Mouse (Mus musculus) ovary, adult 18-20 months (tissue): Measurements from ENCODE around the gene a.

Experiments used
- DNase-seq: peaks from one replicate; pipeline ENCODE4 v3.0.0; 2022; ENCODE audit warnings: low spot score, mixed read lengths

Gene a

DNA sequence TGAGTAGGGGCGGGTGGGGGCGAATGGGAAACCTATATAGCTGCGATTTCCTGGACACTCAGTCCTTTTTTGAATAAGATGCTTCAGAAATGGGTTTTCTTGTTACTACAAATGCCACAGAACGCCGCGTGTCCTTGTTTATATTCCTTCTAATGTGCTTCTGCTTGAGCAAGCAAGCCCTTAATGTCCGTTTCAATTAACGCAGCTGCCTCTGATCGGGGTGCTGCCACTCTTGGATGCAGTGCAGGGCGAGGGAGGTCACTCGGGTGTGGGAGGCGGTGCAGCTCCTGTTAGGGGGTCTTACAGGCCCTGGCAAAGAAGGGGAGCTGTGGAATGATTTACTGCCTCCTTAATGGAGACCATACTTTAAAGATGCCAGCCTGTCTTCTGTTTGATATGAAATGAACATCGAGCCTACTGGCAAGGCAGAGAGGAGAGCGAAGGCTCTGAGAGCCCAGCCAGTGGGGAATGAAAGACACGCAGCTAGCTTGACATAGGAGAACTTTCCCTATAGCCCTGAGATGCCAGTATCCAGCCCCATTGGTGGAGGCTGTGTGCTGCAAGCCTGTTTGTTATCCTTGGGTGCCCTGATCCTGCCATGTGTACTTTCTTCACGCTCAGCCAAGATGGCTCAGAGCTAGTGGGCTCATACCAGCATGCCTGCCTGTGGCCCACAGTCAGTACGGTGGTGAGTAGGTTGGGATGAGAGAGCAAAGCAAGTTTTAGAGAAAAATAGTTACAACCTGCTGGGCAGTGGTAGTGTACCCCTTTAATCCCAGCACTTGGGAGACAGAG is 8.1 kb upstream of the a start:
- DNase-seq = no peak

DNA sequence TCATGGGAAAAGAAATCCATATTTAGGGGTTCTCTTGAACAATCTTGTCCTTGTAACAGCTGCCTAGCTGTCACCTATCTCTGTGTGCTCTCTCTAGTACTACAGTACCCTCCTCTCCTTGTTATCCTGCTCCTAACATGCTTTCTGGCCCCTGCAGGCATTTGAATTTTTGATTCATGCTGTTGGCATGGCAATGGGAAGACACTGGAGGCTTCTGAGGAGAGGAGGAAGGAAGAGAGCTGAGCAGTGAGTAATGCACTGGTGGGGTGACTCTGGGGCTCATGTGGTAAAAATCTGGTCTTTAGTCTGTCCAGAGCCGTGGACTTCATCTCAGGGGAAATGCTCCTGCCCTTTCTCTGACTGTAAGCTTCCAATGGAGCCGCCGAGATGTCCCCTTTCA is 5.9 kb upstream of the a start:
- no peak for DNase-seq

DNA sequence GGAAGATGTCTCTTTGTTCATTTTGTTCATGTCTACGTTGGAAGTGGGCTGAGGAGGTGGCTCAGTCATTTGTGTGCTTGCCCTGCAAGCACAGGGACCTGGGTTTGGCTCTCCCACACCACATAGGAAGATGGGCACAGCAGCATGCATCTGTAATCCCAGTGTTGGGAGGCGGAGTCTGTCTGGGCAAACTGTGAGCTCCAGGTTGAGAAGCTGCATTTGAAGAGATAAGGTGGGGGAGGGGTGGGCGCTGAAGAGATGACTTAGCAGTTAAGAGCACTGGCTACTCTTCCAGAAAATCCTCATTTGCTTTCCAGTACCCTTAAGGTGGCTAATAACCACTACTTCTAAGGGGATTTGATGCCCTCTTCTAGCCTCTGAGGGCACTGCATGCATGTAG is 5.0 kb upstream of the a start:
- DNase-seq = no peak

DNA sequence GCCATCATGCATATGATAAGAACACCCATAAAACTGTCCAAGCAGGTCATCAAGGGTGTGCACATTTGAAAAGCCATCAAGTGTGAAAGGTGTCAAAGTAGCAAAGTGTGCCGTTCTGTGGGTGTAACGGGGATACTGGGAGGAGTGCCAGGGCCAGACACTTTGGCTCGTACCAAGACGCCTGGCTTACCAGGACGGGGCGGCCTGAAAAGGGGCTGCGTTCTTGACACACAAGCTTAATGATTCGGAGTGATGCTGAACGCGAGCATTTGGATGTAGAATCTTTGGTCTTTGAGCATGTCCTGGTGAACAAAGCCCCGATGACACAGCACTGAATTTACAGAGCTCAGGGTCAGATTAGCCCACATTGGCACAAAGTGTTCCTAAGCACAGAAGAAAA is 4.4 kb upstream of the a start:
- DNase-seq = no peak

DNA sequence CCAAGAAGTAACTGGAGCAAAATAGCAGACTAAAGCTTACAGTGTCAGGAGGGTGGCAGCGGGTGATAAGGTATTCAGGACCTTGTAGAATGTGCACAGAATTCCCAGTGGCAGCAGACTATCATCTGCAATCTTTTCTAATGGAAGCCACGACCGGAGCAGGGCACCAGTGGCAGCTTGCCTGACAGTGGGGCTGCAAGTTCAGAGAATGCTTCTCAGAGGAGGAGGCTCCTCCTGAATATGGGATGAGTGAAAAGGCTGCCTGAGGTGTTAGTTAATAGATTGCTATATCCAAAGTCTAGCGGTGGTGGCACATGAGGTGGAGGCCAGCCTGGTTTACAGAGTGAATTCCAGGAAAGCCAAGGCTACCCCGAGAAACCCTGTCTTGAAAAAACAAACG is 1.8 kb upstream of the a start:
- no peak for DNase-seq

DNA sequence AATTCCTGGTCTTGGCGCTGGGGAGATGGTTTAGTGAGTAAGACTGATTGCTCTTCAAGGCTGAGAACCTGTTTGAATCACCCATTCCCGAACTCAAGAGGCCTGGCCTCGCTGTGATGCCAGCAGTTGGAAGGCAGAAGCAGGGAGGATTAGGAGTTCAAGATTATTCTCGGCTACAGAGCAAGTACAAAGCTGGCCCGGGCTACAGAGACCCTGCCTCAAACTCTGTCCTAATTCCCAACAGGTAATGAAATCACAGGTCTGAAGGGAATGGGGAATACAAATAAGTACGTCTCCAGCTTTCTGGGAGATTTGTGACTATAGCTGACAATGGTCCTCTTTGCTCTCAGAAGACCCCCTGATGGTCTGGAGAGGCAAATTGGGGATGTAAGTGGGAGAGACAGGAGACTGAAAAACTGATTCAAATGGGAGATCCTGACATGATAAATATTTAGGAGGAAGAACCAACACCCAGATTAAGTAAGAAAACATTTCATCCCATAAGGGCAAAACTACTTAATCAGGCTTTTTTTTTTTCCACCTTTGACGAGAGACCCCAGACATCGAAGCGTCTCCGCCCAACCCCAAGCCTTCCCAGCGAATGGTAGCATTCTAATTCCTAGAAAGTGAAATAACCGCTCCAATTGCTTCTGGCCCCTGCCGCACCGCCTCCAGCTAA is 1.1 kb upstream of the a start:
- DNase-seq = no peak

DNA sequence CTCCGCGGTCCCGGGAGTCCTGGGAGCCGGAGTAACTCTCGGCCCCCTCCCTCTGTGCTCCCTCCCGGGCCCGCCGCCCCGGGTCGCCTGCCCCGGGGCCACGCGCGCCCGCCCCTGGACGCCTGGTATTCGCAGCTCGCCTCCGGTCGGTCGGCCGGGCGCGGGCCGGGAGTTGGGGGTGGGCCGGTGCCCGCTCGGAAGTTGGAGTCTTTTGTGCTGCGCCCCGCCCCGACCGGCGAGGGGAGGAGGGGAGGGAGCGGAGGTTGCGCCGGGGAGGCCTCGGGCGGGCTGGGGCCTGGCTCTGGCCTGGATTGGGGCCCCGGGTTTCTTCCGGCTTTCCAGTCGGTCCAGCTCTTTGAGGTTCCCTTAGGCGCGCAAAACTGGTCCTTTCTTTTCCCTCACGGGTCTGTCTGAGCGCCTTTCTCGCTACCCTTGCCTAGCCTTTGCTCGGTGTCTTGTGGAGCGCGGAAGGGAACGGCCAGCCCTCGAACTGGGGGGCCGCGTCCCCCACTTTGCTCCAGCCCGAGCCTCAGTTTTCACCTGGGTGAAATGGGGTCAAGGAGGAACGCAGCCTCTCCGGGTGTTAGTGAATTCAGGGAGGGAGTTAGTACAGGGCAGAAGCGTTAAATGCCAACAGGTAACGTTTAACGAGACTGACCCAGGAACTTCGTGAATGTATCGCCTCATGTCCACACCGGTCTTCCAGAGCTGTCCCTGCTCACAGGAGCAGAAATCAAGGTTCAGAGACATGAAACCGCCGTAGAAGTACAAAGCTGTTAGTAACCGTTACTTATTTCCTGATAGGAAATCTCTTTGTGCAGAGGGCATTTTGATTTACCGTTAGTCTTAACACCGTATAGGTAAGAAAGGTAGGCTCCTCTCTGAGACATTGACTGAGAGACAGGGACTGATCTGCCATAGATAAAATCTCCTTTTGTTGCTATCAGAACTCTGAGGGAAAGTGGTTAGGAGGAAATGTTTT is 750 bp downstream of the a start:
- peak; percentile 75 for DNase-seq

DNA sequence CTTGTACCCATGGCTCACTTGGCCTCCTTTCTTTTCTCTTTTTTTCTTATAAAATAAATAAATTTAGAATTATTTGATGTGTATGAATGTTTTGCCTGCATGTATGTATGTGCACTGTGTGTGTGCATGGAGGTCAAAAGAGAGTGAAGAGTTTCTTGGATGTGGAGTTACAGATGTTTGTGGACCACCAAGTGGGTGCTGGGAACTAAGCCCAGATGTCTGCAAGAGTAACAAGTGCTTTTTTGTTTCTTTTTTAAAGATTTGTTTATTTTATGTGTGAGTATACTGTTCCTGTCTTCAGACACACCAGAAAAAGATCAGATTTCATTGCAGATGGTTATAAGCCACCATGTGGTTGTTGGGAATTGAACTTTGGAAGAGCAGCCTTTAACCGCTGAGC is 12.2 kb downstream of the a start:
- DNase-seq = no peak

DNA sequence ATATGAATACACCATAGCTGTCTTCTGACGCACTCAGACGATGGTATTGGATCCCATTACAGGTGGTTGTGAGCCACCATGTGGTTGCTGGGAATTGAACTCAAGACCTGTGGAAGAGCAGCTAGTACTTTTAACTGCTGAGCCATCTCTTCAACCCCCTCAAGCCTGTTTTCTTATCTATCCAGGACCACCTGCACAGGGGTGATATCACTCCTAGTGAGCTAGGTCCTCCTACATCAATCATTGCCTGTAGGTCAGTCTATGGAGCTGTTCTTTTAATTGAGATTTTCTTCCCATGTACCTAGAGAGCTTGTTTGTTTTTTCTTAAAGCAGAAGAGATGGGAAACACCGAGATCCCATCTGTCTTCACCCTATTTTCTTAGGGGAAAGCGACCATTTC is 12.6 kb downstream of the a start:
- no peak for DNase-seq

DNA sequence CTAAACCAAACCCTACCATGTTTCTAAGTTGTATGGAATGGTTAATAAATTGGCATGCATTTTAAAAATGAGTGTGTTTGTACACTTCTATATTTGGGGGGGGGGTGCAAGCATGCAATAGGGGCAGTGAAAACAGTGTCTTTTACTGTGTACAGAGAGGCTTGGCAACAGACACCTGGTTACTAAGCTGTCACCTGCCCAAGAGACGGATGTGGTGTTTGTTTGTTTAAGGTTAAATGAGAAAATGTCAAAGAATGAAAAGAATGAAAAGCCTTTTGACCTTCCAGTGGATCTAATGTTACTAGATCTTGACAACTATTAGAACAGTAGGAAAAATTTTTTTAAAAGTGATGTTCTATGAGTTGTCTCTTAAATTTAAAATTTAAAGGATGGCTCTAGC is 16.5 kb downstream of the a start:
- no peak for DNase-seq

DNA sequence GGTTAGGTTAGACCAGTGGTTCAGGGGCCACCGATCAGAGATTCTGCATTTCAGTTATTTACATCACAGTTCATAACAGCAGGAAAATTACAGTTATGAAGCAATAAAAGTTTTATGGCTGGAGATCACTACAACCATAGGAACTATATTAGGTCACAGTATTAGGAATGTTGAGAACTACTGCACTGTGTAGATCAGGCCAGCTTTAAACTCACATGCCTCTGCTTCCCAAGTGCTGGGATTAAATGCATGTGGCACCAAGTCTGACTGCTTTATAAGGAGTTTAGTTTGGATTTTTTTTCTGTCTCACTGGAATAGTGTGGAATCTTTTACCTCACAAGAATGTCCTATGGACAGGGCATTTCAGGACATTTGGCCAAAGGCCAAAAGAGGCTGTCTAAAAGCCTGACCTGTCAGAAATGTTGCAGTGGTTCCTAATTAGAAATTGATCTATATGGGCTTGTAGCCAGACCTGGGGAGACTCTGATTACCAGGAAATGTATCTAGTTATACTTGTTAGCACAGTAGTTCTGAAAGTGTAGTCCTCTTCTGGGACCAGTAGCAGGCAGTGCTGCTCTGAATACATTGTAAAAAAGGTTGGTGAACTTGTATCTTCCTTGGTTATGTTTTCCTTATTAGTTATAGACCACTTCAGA is 18.0 kb downstream of the a start:
- no peak for DNase-seq

DNA sequence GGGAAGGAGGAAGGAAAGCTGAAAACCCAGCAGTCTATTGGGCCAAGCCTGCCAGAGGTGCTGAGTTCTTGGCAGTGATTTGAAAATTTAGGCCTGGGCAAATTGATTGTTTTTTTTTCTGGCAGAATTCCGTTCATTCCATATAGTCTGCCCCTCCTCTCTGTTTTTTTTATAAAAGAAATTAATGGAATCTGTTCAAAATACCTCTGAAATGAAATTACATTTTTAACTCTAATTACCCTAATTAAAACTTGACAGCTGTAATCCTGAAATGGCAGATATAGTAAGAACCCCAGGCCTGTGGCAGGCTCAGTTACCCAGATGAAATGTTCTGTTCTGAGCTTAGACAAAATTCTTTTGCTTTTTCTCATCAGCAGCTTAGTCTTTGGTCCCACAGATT is 19.6 kb downstream of the a start:
- DNase-seq = no peak

DNA sequence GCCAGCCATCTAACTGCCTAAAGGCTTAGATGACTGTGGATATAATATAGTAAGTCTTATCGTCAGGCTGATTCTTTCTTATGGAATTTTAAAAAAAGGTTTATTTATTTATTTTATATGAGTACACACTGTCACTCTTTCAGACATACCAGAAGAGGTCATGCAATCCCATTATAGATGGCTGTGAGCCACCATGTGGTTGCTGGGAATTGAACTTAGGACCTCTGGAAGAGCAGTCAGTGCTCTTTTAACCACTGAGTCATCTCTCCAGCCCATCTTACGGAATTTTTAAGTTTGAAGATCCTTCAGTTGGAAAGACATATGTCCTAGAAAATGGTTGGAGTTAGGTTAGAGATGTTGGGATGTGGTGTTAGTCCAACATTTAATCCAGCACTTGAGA is 22.2 kb downstream of the a start:
- DNase-seq = no peak

DNA sequence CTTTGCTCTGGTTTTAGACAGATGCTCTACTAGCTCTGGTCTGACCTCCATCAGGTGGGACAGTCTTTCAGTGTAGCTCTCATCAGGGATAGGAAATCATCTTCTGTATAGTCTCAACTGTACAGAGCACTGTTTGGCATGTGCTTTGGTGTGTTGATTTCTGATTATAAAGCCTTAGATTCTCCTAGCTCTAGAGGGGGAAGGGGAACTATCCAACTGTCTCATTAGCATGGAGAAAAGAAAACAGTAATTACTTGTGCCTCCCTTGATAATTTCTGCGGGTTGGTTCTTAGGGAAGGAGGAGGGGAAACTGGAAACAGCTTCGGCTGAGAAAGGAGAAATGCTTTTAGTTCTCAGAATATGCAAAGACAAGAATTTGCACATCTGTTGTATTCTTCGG is 25.9 kb downstream of the a start:
- no peak for DNase-seq

DNA sequence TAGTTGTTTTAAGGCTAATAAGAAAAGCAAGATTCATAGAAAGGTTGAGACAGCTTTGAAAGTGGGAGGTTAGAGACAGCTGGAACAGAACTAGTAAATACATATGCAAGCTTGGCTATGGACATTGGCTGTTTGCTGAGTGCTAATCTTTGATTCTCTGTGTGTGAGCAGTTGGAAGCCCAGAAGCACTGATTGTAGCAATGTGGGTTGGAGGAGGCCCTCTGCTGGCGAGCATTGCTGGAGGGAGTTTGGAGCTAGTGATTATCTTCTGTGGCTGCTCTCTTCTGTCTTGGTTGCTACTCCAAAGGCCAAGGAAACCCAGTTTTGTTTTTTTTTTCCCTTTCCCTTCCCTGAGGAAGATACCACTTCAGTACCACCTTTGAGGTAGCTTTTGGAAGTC is 26.6 kb downstream of the a start:
- DNase-seq = no peak

DNA sequence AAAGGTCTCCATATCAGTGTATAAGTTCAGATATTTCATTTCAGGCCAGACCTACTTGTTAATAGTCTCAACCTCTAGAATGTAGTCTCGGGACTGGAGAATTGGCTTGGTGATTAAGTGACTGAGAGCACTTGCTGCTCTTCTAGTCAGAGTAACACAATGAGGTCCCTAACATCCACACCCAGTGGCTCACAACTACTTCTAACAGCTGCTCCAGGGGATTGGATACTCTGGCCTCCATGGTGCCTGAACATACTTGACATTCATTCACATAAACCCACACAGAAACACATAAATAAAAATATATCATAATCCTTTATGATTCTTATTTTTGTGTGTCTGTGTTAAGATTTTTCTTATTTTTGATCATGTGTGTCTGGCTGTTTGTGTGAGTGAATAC is 27.4 kb downstream of the a start:
- DNase-seq = no peak

DNA sequence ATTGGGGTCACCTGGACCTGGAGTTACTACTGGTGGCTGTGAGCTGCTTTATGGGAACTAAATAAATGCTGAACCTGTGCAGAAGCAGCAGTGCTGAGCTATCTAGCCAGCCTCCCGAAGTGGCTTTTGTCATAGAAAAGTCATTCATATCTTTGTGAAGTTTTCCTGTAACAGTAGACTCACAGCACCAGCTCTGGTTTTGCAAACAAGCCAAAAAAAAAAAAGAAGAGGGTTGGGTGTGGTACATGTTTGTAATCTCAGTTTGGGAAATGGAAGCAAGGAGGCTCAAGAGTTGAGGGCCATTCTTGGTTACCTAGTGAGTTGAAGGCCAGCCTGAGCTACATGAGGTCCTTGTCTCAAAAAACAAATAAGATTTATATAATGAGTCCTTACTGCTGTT is 29.1 kb downstream of the a start:
- DNase-seq = no peak

DNA sequence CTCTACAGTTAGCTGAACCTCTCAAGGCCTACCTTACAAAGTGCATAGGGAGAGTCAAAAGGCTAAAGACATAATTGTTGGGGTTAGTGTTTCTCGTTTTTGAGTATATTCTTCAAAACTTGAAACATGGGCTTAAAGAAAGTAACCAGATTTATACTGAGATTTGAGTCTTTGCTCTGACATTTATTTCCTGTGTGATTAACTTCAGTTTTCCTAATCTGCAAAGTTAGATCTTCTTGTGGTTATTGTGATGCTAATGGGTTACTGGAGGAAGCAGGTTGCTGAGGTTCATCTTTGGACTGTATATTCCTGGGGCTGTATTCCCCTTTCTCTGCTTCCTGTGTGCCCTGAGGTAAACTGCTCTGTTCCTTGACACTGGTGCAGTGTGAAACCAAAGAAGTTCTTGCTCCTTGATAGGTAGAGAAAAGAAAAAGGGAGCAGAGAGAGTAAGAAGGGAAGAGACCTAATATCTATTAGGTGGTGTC is 34.9 kb downstream of the a start:
- DNase-seq = no peak

DNA sequence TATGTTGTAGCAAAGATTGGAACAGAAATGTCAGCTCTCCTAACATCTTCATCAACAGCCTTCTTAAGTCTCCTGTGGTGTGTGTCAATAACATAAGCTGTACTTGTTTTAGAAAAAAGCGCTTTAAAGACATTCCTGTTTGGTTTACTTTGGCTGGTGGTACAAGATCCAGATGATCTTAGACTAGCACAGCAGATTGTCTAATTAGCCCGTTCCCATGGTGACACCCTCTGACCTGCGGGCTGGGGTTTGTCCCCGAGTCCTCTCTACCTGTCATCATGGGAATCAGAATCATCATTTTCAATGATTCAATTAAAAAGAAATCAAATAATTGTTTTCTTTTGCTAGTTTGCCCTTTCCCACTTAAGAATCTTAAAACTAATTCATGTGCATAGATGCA is 36.3 kb downstream of the a start:
- no peak for DNase-seq

DNA sequence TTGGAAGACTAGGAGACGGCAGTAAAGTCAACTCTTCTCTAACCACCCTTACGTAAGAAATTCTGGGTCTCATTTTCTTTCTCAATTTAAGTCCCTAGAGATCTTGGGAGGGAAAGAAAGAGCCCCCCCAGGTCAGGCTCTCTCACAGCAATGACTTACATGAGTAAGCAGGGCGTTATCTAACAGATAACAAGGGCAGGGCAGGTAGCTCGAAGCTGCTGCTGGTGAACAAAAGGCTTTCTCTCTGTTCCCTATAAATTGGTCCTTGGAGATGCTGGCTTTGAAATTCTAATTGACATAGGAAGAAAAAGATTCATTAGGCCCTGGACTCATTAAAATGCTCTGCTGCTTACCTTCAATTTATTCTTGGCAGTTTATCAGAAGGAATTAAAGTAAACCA is 41.3 kb downstream of the a start:
- DNase-seq = no peak

DNA sequence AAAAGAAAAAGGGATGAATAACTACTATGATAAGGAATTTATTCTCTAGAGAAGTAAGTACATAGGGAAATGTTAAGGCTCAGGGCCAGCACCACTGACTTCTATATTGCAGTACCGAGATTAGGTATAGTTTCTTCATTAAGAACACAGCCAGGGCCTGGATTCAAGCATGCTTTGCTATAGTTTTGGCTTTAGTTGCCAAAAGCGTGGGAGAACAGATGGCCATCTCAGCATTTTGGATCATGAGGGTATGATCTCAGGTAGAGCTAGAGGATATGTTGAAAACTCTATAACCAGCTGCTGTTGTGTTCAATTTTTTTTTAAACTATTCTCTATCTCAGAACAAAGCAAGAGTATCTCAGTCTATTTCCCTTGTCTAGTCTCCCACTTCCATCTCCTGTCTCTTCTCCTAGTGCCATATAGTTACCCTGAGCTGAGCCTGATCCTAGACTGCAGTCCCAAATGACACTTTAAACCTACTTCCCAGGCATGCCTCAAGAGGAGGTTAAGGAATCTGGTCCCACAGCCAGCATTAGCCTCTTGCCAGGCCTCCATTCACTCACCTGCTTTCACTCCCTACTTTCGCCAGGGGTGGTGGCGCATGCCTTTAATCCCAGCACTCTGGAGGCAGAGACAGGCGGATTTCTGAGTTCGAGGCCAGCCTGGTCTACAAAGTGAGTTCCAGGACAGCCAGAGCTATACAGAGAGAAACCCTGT is 43.1 kb downstream of the a start:
- DNase-seq = no peak

DNA sequence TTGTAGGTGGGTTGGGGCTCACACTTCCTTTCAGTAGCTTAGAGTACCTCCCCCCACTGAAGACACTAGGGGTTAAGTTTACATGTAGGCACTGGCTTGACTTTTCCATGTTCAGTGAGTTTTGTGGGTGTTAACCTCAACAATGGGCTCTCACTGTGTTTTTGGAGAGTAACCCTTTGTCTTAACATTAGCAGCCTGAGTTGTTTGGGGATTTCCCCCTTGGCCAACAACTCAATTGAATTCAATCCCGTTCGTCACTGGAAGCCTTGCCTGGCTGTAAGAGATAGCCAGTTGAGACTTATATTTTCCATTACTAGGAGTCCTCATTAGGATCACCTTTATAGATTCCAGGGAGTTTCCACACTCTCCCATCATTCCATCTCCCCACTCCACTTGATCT is 45.3 kb downstream of the a start:
- DNase-seq = no peak
